Mouse (Mus musculus) erythroblast, embryonic 14.5 days (primary cell): ENCODE measurements around the gene Zfp366. TPM values are rescaled to one million over a fixed set of nuclear protein-coding genes. Genes with fewer than 3 reads are reported as not detected.

Experiments used
- H3K27me3 ChIP-seq: 2 replicates; pipeline ENCODE4 v1.6.1; 2012; ENCODE audit warnings: inconsistent platforms; ENCODE audit not compliant: control insufficient read depth
- H3K36me3 ChIP-seq: 2 replicates; pipeline ENCODE4 v1.6.1; 2012; ENCODE audit warnings: mild to moderate bottlenecking, inconsistent platforms; ENCODE audit not compliant: control insufficient read depth
- H3K4me1 ChIP-seq: 2 replicates; pipeline ENCODE4 v1.6.1; 2012; ENCODE audit warnings: inconsistent platforms; ENCODE audit not compliant: control insufficient read depth
- H3K4me3 ChIP-seq: replicated peaks from 2 replicates; pipeline ENCODE3; 2012; ENCODE audit warnings: moderate library complexity, mild to moderate bottlenecking, inconsistent platforms
- H3K9me3 ChIP-seq: 2 replicates; pipeline ENCODE4 v1.6.1; 2012; ENCODE audit warnings: low read length, inconsistent platforms, mixed read lengths; ENCODE audit not compliant: control insufficient read depth
- GATA1 ChIP-seq: IDR thresholded peaks from 2 replicates; pipeline ENCODE4 v1.6.1; 2012; ENCODE audit warnings: low read length, inconsistent platforms, mixed read lengths
- TAL1 ChIP-seq: IDR thresholded peaks from 3 replicates; pipeline ENCODE4 v1.6.1; 2012; ENCODE audit warnings: low read length, inconsistent platforms, mixed read lengths
- polyA plus RNA-seq: library from polyadenylated mRNA; stranded (reverse); fragments of >175 nt; gene quantifications from 2 replicates; pipeline ENCODE4 v1.2.3, GENCODE M21; 2012

The Zfp366 gene
- polyA plus RNA-seq, 1 experiment, result not detected

DNA sequence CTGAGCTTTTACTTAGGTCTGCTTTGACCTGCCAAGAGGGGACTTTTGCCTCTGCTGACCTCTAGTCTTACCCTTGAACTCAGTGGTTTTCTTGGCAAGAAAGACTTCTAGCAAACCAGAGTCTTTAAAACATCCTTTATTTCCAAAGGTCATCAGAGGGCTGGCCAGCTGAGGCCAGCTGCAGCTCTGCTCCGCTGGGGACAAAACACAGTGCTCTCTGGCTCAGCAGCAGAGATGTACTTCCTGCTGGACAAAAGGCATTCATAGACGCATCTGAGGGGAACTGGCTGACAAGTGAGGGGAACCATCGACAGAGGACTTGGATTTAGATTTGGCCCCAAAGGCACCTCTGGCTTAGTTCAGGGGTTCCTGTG is 45.9 kb downstream of the Zfp366 start:
- TF ChIP-seq TAL1 (no peak), GATA1 (no peak)

DNA sequence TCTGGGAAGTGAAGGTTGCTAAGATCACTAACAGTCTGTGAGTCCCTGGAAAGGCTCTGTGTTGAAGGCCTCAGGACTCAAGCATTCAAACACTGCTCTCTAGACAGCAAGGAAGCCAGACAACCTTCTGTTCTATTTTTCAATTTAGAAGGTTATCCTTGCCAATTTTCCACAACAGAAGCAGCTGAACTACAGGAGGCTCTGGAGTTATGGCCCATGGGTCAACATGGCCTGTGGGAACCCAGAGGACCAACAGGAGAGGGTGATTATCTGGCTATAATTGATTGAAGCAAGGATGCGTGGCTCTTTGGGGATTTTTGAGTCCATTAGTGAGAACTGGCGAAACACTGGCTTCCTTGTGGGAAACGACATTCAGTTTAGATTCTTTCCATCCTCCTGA is 48.7 kb downstream of the Zfp366 start:
- Histone ChIP-seq H3K9me3 (no peaks in the 10 kb centered on the region; the same call in 1 of the 2 replicates), H3K27me3 (no peaks in the 10 kb centered on the region), H3K36me3 (no peaks in the 10 kb centered on the region), H3K4me1 (no peaks in the 10 kb centered on the region), H3K4me3 (no peak overlapping the region)
- no peak for TF ChIP-seq TAL1
- TF ChIP-seq GATA1, result no peak

More for the DNA sequence above, 45.9 kb downstream of the Zfp366 start:
- Histone ChIP-seq H3K27me3 (no peaks in the 10 kb centered on the region), H3K36me3 (no peaks in the 10 kb centered on the region), H3K4me3 (no peak overlapping the region), H3K4me1 (peaks cover 6% of the 10 kb centered on the region), H3K9me3 (no peaks in the 10 kb centered on the region; the same call in 1 of the 2 replicates)

DNA sequence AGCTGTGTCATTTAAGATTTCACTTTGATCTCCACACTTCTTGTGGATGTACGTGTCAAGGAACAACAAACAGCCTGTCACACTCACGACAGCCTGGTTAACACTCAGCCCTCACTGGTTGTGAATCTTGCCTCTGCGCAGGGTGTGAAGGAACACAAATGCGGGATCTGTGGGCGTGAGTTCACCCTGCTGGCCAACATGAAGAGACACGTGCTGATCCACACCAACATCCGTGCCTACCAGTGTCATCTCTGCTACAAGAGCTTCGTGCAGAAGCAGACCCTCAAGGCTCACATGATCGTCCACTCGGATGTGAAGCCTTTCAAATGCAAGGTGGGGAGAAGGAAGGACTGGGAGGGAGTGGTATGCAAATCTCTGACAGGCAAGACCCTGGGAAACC is 49.3 kb downstream of the Zfp366 start:
- H3K4me3 ChIP-seq, result no peak overlapping the region
- no peaks in the 10 kb centered on the region for H3K4me1 ChIP-seq

DNA sequence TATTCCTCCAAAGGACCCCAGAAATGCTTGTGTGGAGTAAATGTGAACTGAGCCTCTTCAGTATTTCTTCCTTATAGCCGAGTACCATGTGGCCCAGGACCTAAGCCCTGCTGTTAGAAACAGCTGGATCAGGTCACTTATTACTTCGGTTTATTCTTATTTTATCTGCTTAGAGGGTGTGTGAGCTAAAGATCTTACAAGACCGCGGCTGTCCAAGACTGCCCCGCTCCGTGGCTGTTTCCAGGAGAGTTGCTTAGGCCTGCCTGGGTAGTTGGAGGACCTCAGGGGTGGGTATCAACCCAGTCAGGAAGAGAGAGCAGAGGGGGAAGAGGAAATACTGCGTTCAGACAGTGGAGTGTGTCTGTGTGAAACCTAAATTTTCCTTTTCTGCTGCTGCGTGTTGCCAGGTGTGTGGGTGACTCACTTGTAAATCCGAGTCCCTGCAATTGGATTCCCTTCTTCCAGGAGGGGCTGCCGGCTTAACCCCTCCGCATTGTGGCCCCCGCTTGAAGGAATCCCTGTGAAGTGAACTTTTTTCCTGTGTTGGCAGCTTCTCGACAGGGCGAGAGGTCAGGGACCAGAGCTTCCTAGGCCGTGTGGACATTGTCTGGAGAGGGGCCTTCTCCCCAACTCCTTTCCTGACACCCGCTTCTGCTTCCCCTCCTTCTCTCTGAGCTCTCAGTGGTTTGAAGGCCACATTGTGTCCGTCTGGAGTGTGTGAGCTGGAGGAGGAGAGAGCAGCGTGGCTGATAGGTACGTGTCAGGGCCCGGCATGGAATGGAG is 51.0 kb downstream of the Zfp366 start:
- Histone ChIP-seq H3K36me3 (no peaks in the 10 kb centered on the region), H3K4me3 (no peak overlapping the region), H3K9me3 (no peaks in the 10 kb centered on the region), H3K27me3 (no peaks in the 10 kb centered on the region), H3K4me1 (no peaks in the 10 kb centered on the region)
- TF ChIP-seq GATA1 (no peak), TAL1 (no peak)

More for the DNA sequence above, 49.3 kb downstream of the Zfp366 start:
- no peaks in the 10 kb centered on the region for H3K27me3 ChIP-seq
- no peaks in the 10 kb centered on the region for H3K9me3 ChIP-seq
- no peak for TF ChIP-seq GATA1
- TF ChIP-seq TAL1, result no peak
- no peaks in the 10 kb centered on the region for H3K36me3 ChIP-seq

DNA sequence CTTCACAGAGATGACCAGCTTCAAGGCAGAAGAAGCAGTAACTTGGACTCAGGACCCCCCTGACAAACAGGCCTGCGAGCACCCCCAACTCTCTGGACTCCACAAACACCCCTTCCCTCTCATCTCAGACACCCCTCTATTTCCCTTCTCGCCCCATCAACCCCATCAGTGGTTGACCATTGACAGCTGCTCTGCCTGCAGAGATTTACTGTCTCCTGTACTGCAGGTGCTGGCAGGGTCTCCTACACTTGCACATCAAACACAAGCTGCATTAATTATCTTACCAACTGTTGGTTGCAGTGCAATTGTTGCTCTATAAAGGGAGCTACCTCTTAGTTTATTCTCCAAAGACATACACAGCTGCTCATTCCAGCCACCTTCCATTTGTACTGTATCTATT is 51.6 kb downstream of the Zfp366 start:
- no peak for TF ChIP-seq TAL1
- no peak for TF ChIP-seq GATA1
- Histone ChIP-seq H3K9me3 (no peaks in the 10 kb centered on the region), H3K4me3 (no peak overlapping the region), H3K27me3 (no peaks in the 10 kb centered on the region), H3K4me1 (no peaks in the 10 kb centered on the region), H3K36me3 (no peaks in the 10 kb centered on the region)

- Histone ChIP-seq H3K4me3 (no peak overlapping the region), H3K36me3 (no peaks in the 10 kb centered on the region), H3K27me3 (no peaks in the 10 kb centered on the region), H3K9me3 (no peaks in the 10 kb centered on the region), H3K4me1 (no peaks in the 10 kb centered on the region)
- no peak for TF ChIP-seq TAL1
- no peak for TF ChIP-seq GATA1
These were observed 52.5 kb downstream of the Zfp366 start for GRCm38 (mm10) chr13:99237122-99237521.

DNA sequence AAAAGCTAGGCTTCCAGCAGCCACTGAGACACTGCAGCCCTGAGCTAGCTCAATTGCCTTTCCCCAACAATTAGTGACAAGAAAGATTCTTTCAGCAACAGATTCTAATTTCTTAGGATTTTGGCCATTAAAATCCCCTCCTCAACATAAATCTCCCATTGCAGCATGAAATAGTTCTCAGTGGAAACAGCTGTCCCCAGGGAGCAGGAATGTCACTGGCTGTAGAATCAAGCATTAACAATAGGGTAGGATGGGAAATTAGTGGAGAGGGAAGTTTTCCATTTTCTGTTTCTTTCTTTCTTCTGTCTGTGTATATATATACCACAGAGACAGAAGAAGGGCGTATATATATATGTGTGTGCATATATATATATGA is 53.2 kb downstream of the Zfp366 start:
- H3K4me1 ChIP-seq, result no peaks in the 10 kb centered on the region
- no peaks in the 10 kb centered on the region for H3K27me3 ChIP-seq
- H3K9me3 ChIP-seq, result no peaks in the 10 kb centered on the region
- TF ChIP-seq GATA1, result no peak
- no peak for TF ChIP-seq TAL1
- H3K4me3 ChIP-seq, result no peak overlapping the region
- H3K36me3 ChIP-seq, result no peaks in the 10 kb centered on the region

DNA sequence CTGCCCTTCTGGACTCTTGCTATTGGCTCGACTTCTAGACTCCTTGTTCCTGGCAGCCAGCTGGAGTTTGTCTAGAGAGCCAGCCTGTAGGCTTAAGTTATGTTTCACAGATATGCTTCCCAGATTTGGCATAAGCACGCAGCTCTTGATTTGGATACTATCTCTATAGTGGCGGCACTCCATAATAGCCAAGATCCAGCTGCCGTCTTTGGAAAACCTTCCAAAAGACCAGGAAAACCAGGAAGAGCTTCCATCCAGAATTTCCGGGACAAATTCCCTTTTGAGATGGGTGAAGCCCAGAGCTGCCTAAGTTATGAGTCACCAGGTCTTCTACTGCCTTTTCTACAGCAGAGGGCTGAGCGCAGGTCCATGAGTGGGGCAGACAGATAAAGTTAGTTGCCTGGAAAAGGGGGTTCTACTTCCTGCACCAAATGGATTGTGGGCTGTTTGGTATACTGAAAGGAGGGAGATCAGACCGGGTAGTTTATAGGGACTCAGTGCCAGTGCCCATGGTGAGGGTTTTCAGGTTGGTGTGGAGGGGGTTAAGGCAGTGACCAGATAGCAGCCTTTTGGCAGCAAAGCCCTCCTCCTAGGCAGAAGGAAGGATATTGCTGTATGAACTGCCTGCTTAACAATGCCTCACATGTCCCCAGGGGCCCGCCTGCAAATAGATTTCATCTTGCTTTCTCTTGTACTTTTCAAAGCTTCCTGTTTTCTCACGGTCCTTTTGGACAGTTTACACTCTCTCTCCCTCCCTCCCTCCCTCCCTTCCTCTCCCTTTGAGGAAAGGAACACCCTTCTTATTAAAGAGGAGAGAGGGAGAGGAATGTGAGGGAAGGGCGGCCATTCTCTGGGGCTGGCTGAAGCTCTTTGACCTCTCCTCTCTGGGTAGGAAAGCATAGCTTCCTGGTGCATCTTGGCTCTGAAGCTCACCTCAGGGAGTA is 53.9 kb downstream of the Zfp366 start:
- no peaks in the 10 kb centered on the region for H3K4me1 ChIP-seq
- no peak for TF ChIP-seq GATA1
- no peak for TF ChIP-seq TAL1
- H3K27me3 ChIP-seq, result no peaks in the 10 kb centered on the region
- no peaks in the 10 kb centered on the region for H3K9me3 ChIP-seq
- no peak overlapping the region for H3K4me3 ChIP-seq
- no peaks in the 10 kb centered on the region for H3K36me3 ChIP-seq

- no peak overlapping the region for H3K4me3 ChIP-seq
- TF ChIP-seq TAL1 (no peak), GATA1 (no peak)
These were observed 54.5 kb downstream of the Zfp366 start for GRCm38 (mm10) chr13:99239161-99239530.

More at GRCm38 (mm10) chr13:99239161-99239530, 54.5 kb downstream of the Zfp366 start:
- H3K27me3 ChIP-seq, result no peaks in the 10 kb centered on the region
- no peaks in the 10 kb centered on the region for H3K9me3 ChIP-seq
- no peaks in the 10 kb centered on the region for H3K4me1 ChIP-seq
- H3K36me3 ChIP-seq, result no peaks in the 10 kb centered on the region
